Mouse (Mus musculus): ENCODE results near the gene Sdhb. TPM values are rescaled to one million over a fixed set of nuclear protein-coding genes. Genes with fewer than 3 reads are reported as not detected.

Gene Sdhb
- polyA plus RNA-seq, 1 experiment from 2014 or later: 429 TPM

- peaks cover 10% of the 10 kb centered on the region for H3K4me1 ChIP-seq
- DNase-seq (ENCODE audit: low spot score): no peak
- no peak overlapping the region for H3K27ac ChIP-seq (replicated peaks)
- no peaks in the 10 kb centered on the region for H3K27me3 ChIP-seq (ENCODE audit: low read depth, poor library complexity, severe bottlenecking)
- 78% methylated on average over 8 of the region's 8 CpGs for WGBS
- no peak overlapping the region for H3K4me3 ChIP-seq
- no peaks in the 10 kb centered on the region for H3K9me3 ChIP-seq (replicated peaks)
- H3K36me3 ChIP-seq: no peaks in the 10 kb centered on the region
These were observed 31.3 kb upstream of the Sdhb start for GRCm38 (mm10) chr4:140929745-140930144.

- 79% methylated on average over 10 of the region's 10 CpGs for WGBS
These were observed 30.0 kb upstream of the Sdhb start for GRCm38 (mm10) chr4:140930900-140931470.

GRCm38 (mm10) chr4:140935643-140936042 is 25.4 kb upstream of the Sdhb start:
- WGBS: 78% methylated on average over 9 of the region's 9 CpGs
- no peak for DNase-seq (ENCODE audit: low spot score)
- peaks cover 15% of the 10 kb centered on the region for H3K4me1 ChIP-seq
- no peaks in the 10 kb centered on the region for H3K36me3 ChIP-seq
- H3K4me3 ChIP-seq: no peak overlapping the region
- H3K27ac ChIP-seq (replicated peaks): peak overlapping the region; percentile 67; the same call in 1 of the 2 replicates
- peaks cover 11% of the 10 kb centered on the region for H3K9me3 ChIP-seq (replicated peaks)
- no peaks in the 10 kb centered on the region for H3K27me3 ChIP-seq (ENCODE audit: low read depth, poor library complexity, severe bottlenecking)

More at GRCm38 (mm10) chr4:140930900-140931470, 30.0 kb upstream of the Sdhb start:
- Histone ChIP-seq H3K9me3 (replicated peaks) (no peaks in the 10 kb centered on the region), H3K27me3 (ENCODE audit: low read depth, poor library complexity, severe bottlenecking) (no peaks in the 10 kb centered on the region), H3K4me1 (peaks cover 15% of the 10 kb centered on the region), H3K36me3 (no peaks in the 10 kb centered on the region), H3K4me3 (no peak overlapping the region), H3K27ac (replicated peaks) (0 out of 2 replicates have a peak overlapping the region, but pooled peaks have one; percentile 23)
- DNase-seq (ENCODE audit: low spot score): no peak

GRCm38 (mm10) chr4:140944356-140944755 is 16.6 kb upstream of the Sdhb start:
- Histone ChIP-seq H3K9me3 (replicated peaks) (peaks cover 10% of the 10 kb centered on the region; the same call in 1 of the 2 replicates), H3K4me3 (no peak overlapping the region), H3K36me3 (no peaks in the 10 kb centered on the region), H3K27me3 (ENCODE audit: low read depth, poor library complexity, severe bottlenecking) (no peaks in the 10 kb centered on the region), H3K4me1 (peaks cover 6% of the 10 kb centered on the region; the same call in 1 of the 2 replicates), H3K27ac (replicated peaks) (no peak overlapping the region)
- 92% methylated on average over 12 of the region's 12 CpGs for WGBS
- no peak for DNase-seq (ENCODE audit: low spot score)

- DNase-seq (ENCODE audit: low spot score): no peak
- Histone ChIP-seq H3K4me1 (peaks cover 8% of the 10 kb centered on the region; the same call in 1 of the 2 replicates), H3K27me3 (ENCODE audit: low read depth, poor library complexity, severe bottlenecking) (no peaks in the 10 kb centered on the region), H3K36me3 (no peaks in the 10 kb centered on the region), H3K27ac (replicated peaks) (no peak overlapping the region), H3K9me3 (replicated peaks) (peaks cover 10% of the 10 kb centered on the region; the same call in 1 of the 2 replicates), H3K4me3 (no peak overlapping the region)
- WGBS: 93% methylated on average over 5 of the region's 5 CpGs
These were observed 16.0 kb upstream of the Sdhb start for GRCm38 (mm10) chr4:140944961-140945442.

- peaks cover 8% of the 10 kb centered on the region; the same call in 1 of the 2 replicates for H3K4me1 ChIP-seq
- H3K4me3 ChIP-seq: no peak overlapping the region
- no peaks in the 10 kb centered on the region for H3K27me3 ChIP-seq (ENCODE audit: low read depth, poor library complexity, severe bottlenecking)
- 91% methylated on average over 4 of the region's 4 CpGs for WGBS
- H3K27ac ChIP-seq (replicated peaks): no peak overlapping the region
- DNase-seq (ENCODE audit: low spot score): no peak
- H3K36me3 ChIP-seq: no peaks in the 10 kb centered on the region
- H3K9me3 ChIP-seq (replicated peaks): peaks cover 10% of the 10 kb centered on the region; the same call in 1 of the 2 replicates
These were observed 15.4 kb upstream of the Sdhb start for GRCm38 (mm10) chr4:140945571-140945970.

- Histone ChIP-seq H3K36me3 (no peaks in the 10 kb centered on the region), H3K27ac (replicated peaks) (no peak overlapping the region), H3K27me3 (ENCODE audit: low read depth, poor library complexity, severe bottlenecking) (no peaks in the 10 kb centered on the region), H3K4me3 (no peak overlapping the region), H3K4me1 (peaks cover 8% of the 10 kb centered on the region; the same call in 1 of the 2 replicates), H3K9me3 (replicated peaks) (peaks cover 10% of the 10 kb centered on the region; the same call in 1 of the 2 replicates)
- no peak for DNase-seq (ENCODE audit: low spot score)
- 90% methylated on average over 4 of the region's 4 CpGs for WGBS
These were observed 15.0 kb upstream of the Sdhb start for GRCm38 (mm10) chr4:140946048-140946447.

GRCm38 (mm10) chr4:140946580-140947205 is 14.3 kb upstream of the Sdhb start:
- H3K9me3 ChIP-seq (replicated peaks): peaks cover 10% of the 10 kb centered on the region; the same call in 1 of the 2 replicates
- no peak for DNase-seq (ENCODE audit: low spot score)
- H3K36me3 ChIP-seq: no peaks in the 10 kb centered on the region
- H3K4me3 ChIP-seq: no peak overlapping the region
- H3K4me1 ChIP-seq: peaks cover 8% of the 10 kb centered on the region; the same call in 1 of the 2 replicates
- H3K27ac ChIP-seq (replicated peaks): no peak overlapping the region
- 83% methylated on average over 14 of the region's 14 CpGs for WGBS
- H3K27me3 ChIP-seq (ENCODE audit: low read depth, poor library complexity, severe bottlenecking): no peaks in the 10 kb centered on the region

- WGBS: 90% methylated on average over 12 of the region's 12 CpGs
- Histone ChIP-seq H3K9me3 (replicated peaks) (peaks cover 10% of the 10 kb centered on the region; the same call in 1 of the 2 replicates), H3K4me3 (no peak overlapping the region), H3K4me1 (peaks cover 8% of the 10 kb centered on the region; the same call in 1 of the 2 replicates), H3K27me3 (ENCODE audit: low read depth, poor library complexity, severe bottlenecking) (no peaks in the 10 kb centered on the region), H3K36me3 (no peaks in the 10 kb centered on the region), H3K27ac (replicated peaks) (no peak overlapping the region)
- no peak for DNase-seq (ENCODE audit: low spot score)
These were observed 13.2 kb upstream of the Sdhb start for GRCm38 (mm10) chr4:140947487-140948440.

- Histone ChIP-seq H3K4me3 (no peak overlapping the region), H3K4me1 (peaks cover 8% of the 10 kb centered on the region; the same call in 1 of the 2 replicates), H3K9me3 (replicated peaks) (peaks cover 10% of the 10 kb centered on the region; the same call in 1 of the 2 replicates), H3K27ac (replicated peaks) (no peak overlapping the region; the same call in 1 of the 2 replicates), H3K36me3 (no peaks in the 10 kb centered on the region), H3K27me3 (ENCODE audit: low read depth, poor library complexity, severe bottlenecking) (no peaks in the 10 kb centered on the region)
- DNase-seq (ENCODE audit: low spot score): no peak
- 90% methylated on average over 6 of the region's 6 CpGs for WGBS
These were observed 12.5 kb upstream of the Sdhb start for GRCm38 (mm10) chr4:140948481-140948880.

- no peaks in the 10 kb centered on the region for H3K27me3 ChIP-seq (ENCODE audit: low read depth, poor library complexity, severe bottlenecking)
- H3K4me1 ChIP-seq: peaks cover 8% of the 10 kb centered on the region; the same call in 1 of the 2 replicates
- peaks cover 6% of the 10 kb centered on the region; the same call in 1 of the 2 replicates for H3K9me3 ChIP-seq (replicated peaks)
- no peak for DNase-seq (ENCODE audit: low spot score)
- WGBS: 81% methylated on average over 8 of the region's 8 CpGs
- no peak overlapping the region for H3K4me3 ChIP-seq
- no peak overlapping the region for H3K27ac ChIP-seq (replicated peaks)
- no peaks in the 10 kb centered on the region for H3K36me3 ChIP-seq
These were observed 12.0 kb upstream of the Sdhb start for GRCm38 (mm10) chr4:140949052-140949451.

GRCm38 (mm10) chr4:140949616-140950015 is 11.4 kb upstream of the Sdhb start:
- Histone ChIP-seq H3K4me1 (peaks cover 8% of the 10 kb centered on the region; the same call in 1 of the 2 replicates), H3K27ac (replicated peaks) (no peak overlapping the region), H3K36me3 (no peaks in the 10 kb centered on the region), H3K4me3 (no peak overlapping the region), H3K27me3 (ENCODE audit: low read depth, poor library complexity, severe bottlenecking) (no peaks in the 10 kb centered on the region), H3K9me3 (replicated peaks) (0 out of 2 replicates have a peak, but pooled peaks cover under 1% of the 10 kb centered on the region)
- no peak for DNase-seq (ENCODE audit: low spot score)
- 89% methylated on average over 16 of the region's 16 CpGs for WGBS

All from midbrain, embryonic 10.5 days (tissue).